Mouse (Mus musculus): ENCODE results near the gene C2cd4b. TPM values are rescaled to one million over a fixed set of nuclear protein-coding genes. Genes with fewer than 3 reads are reported as not detected.
"Not testable (repeated sequence)": the region's sequence is repeated elsewhere in the genome, so short reads cannot be mapped to it uniquely, and the experiment has no call there.

The C2cd4b gene
- polyA plus RNA-seq, 1 experiment: not detected

DNA sequence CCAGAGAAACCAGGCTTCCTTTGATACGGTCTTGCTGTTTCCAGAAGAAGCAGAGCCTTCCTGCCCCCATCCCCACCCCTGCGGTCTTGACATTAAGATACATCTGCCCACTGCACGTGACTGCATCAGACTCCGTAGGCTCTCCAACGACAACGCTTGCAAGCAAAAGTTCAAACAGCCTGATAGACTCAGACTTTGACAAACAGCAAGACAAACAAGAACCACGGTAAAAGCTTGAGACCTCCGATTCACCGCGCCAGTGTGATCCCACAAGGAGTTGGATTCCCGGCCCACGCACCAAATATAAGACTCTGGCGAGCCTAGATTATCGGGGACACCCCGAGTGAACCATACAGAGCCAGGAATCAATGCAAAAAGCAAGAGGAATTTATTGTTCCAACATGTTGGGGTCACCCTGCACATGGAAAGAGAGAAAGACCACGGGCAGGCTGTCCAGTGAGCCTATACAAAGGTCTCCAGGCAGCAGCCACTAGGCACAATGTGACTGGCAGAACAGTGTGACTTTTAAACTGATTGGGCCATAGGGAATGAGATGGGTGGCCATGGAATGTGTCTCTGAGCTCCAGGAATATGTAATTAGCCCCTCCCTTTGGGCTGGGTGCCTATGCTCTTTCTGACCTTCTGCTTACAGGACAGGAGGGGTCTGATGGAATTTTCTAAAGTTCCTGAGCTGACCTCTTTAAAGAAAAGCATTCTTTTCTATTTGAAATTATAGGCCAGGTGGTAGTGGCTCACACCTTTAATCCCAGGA is 5.6 kb upstream of the C2cd4b start:
- no peaks in the 10 kb centered on the region for H3K36me3 ChIP-seq (ENCODE audit: control insufficient read depth, insufficient read depth)
- no peak overlapping the region for H3K4me3 ChIP-seq (ENCODE audit: insufficient read depth, poor library complexity, severe bottlenecking)
- no peak overlapping the region for H3ac ChIP-seq (ENCODE audit: control insufficient read depth, insufficient read length, low read depth)
- no peaks in the 10 kb centered on the region for H3K79me2 ChIP-seq (ENCODE audit: control insufficient read depth, insufficient read depth)
- no peaks in the 10 kb centered on the region for H3K79me3 ChIP-seq (ENCODE audit: low read depth)
- peaks cover 20% of the 10 kb centered on the region for H3K27me3 ChIP-seq (ENCODE audit: control insufficient read depth, insufficient read depth, insufficient read length)
- TF ChIP-seq FOSL1 (IDR thresholded peaks at IDR 0.05; ENCODE audit: insufficient read depth, low read length, poor library complexity, severe bottlenecking) (no peak), MYOG (IDR thresholded peaks at IDR 0.05; ENCODE audit: control insufficient read depth, extremely low read depth, insufficient read length) (no peak), CEBPB (IDR thresholded peaks at IDR 0.05; ENCODE audit: low read depth) (no peak), CTCF (IDR thresholded peaks at IDR 0.05; ENCODE audit: control insufficient read depth, insufficient read depth, insufficient read length) (no peak), USF1 (IDR thresholded peaks at IDR 0.05; ENCODE audit: low read depth) (no peak)

DNA sequence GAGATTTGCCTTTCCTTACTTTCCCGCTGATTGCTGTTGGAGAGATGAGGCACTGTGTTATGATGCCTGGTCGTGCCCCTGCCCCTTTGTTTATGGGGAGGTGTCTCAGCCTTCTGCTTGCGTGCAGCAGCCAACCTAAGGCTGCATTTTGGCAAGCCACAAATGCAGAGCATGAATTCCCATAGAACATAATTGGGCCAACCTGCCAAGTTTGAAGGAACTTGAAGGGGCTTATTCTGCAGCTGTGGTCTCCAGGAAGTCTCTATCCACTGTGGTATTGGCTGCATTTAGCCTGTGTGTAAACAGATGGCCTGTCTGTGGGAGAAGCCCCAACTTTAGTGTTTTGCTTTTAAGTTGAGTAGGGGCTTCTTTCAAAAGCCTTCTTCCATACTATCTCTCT is 4.5 kb upstream of the C2cd4b start:
- Histone ChIP-seq H3K79me3 (ENCODE audit: low read depth) (no peaks in the 10 kb centered on the region), H3K79me2 (ENCODE audit: control insufficient read depth, insufficient read depth) (no peaks in the 10 kb centered on the region)
- TF ChIP-seq FOSL1 (IDR thresholded peaks at IDR 0.05; ENCODE audit: insufficient read depth, low read length, poor library complexity, severe bottlenecking) (no peak), MYOD1 (IDR thresholded peaks at IDR 0.05; ENCODE audit: control insufficient read depth, insufficient read length, low read depth) (no peak), CTCF (IDR thresholded peaks at IDR 0.05; ENCODE audit: control insufficient read depth, insufficient read depth, insufficient read length) (no peak), MAX (IDR thresholded peaks at IDR 0.05) (no peak), USF1 (IDR thresholded peaks at IDR 0.05; ENCODE audit: low read depth) (no peak), MYOG (IDR thresholded peaks at IDR 0.05; ENCODE audit: control insufficient read depth, extremely low read depth, insufficient read length) (no peak), CEBPB (IDR thresholded peaks at IDR 0.05; ENCODE audit: low read depth) (no peak)

DNA sequence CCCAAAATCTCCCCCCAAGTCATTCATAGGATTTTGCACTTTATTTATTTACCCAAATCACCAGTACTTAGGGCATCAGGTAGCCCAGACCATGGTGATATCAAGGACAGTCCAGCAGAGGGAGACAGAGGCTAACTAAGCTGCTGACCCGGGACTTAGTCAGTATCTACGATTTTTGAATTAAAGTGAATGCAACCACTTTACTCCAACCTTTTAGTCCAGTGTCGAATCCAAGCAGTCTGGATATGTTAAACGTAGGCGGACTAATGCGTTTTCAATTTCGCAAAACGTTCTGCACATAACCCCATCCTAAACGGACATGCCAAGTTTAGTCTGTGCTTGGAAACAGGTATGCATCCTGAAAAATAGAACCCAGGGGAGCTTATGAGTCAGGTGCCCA is 551 bp upstream of the C2cd4b start:
- no peak overlapping the region for H3K4me3 ChIP-seq (ENCODE audit: insufficient read depth, poor library complexity, severe bottlenecking)
- no peaks in the 10 kb centered on the region for H3K79me2 ChIP-seq (ENCODE audit: control insufficient read depth, insufficient read depth)
- peaks cover 46% of the 10 kb centered on the region for H3K27me3 ChIP-seq (ENCODE audit: control insufficient read depth, insufficient read depth, insufficient read length)

More for the DNA sequence above, 4.5 kb upstream of the C2cd4b start:
- Histone ChIP-seq H3K27me3 (ENCODE audit: control insufficient read depth, insufficient read depth, insufficient read length) (peaks cover 29% of the 10 kb centered on the region), H3ac (ENCODE audit: control insufficient read depth, insufficient read length, low read depth) (no peak overlapping the region), H3K4me3 (ENCODE audit: insufficient read depth, poor library complexity, severe bottlenecking) (no peak overlapping the region), H3K36me3 (ENCODE audit: control insufficient read depth, insufficient read depth) (no peaks in the 10 kb centered on the region)

DNA sequence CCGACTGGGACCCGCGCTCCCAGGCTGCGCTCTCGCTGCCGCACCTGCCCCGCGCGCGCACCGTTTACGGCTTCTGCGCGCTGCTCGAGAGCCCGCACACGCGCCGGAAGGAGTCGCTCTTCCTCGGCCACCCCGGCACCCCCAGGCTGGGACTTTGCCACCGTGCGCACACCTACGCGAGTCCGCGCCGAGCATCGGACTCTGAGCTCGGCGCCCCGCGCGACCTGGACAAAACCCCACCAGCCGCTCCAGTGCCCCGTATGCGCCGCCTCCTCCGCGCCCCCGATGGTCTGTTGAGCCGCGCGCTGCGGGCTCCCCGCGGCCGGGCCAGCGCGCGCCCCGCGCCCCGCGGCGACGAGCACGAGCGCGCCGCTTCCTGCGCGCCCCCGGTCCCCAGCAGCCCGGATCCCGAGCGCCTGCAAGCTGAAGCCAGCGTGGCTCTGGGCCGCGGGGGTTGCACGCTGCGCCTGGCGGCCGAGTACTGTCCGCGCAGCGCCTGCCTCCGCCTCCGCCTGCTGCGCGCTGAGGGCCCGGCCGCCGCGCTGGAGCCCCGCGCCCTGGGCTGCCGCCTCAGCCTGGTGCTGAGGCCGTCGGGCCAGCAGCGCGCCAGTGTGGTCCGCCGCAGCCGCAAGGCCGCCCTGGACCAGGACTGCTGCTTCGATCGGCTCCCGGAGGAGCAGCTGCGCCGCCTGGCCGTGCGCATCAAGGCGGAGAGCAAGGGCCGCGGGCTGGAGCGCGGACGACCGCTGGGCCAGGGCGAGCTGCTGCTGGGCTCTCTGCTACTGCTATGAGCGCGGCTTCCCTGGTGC is 923 bp downstream of the C2cd4b start:
- H3K27me3 ChIP-seq (ENCODE audit: control insufficient read depth, insufficient read depth, insufficient read length): peaks cover 48% of the 10 kb centered on the region
- not testable (repeated sequence) for H3K79me2 ChIP-seq (ENCODE audit: control insufficient read depth, insufficient read depth); H3K4me3 ChIP-seq (ENCODE audit: insufficient read depth, poor library complexity, severe bottlenecking); H3K36me3 ChIP-seq (ENCODE audit: control insufficient read depth, insufficient read depth); H3ac ChIP-seq (ENCODE audit: control insufficient read depth, insufficient read length, low read depth); H3K79me3 ChIP-seq (ENCODE audit: low read depth)

More for the DNA sequence above, 551 bp upstream of the C2cd4b start:
- Histone ChIP-seq H3K36me3 (ENCODE audit: control insufficient read depth, insufficient read depth) (no peaks in the 10 kb centered on the region), H3K79me3 (ENCODE audit: low read depth) (no peaks in the 10 kb centered on the region), H3ac (ENCODE audit: control insufficient read depth, insufficient read length, low read depth) (no peak overlapping the region)
- TF ChIP-seq MYOD1 (IDR thresholded peaks at IDR 0.05; ENCODE audit: control insufficient read depth, insufficient read length, low read depth): no peak
- peak; percentile 33 for TF ChIP-seq CTCF (IDR thresholded peaks at IDR 0.05; ENCODE audit: control insufficient read depth, insufficient read depth, insufficient read length)

DNA sequence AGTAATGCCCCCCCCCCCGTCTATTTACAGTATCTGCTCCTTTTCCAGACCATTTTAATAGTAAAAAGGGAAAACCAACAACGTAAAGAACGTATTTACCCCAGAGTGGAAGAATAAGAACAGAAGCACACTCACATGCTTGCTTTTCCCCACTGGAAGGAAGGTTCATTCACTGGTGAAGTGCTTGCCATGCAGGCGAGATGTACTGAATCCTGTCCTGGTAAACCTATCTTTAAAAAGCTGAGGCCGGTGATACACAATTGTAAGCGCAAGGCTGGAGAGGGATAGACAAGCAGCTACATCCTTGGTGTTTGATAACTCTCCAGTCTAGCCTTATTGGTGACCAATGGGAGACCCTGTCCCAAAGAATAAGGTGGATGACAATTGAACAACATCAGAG is 1.8 kb downstream of the C2cd4b start:
- H3K36me3 ChIP-seq (ENCODE audit: control insufficient read depth, insufficient read depth): no peaks in the 10 kb centered on the region
- H3K79me2 ChIP-seq (ENCODE audit: control insufficient read depth, insufficient read depth): no peaks in the 10 kb centered on the region
- no peak overlapping the region for H3K4me3 ChIP-seq (ENCODE audit: insufficient read depth, poor library complexity, severe bottlenecking)
- TF ChIP-seq CTCF (IDR thresholded peaks at IDR 0.05; ENCODE audit: control insufficient read depth, insufficient read depth, insufficient read length) (no peak), FOSL1 (IDR thresholded peaks at IDR 0.05; ENCODE audit: insufficient read depth, low read length, poor library complexity, severe bottlenecking) (no peak), MYOG (IDR thresholded peaks at IDR 0.05; ENCODE audit: control insufficient read depth, extremely low read depth, insufficient read length) (no peak), MAX (IDR thresholded peaks at IDR 0.05) (no peak), USF1 (IDR thresholded peaks at IDR 0.05; ENCODE audit: low read depth) (no peak), CEBPB (IDR thresholded peaks at IDR 0.05; ENCODE audit: low read depth) (no peak)
- peaks cover 52% of the 10 kb centered on the region for H3K27me3 ChIP-seq (ENCODE audit: control insufficient read depth, insufficient read depth, insufficient read length)
- no peaks in the 10 kb centered on the region for H3K79me3 ChIP-seq (ENCODE audit: low read depth)
- H3ac ChIP-seq (ENCODE audit: control insufficient read depth, insufficient read length, low read depth): no peak overlapping the region

DNA sequence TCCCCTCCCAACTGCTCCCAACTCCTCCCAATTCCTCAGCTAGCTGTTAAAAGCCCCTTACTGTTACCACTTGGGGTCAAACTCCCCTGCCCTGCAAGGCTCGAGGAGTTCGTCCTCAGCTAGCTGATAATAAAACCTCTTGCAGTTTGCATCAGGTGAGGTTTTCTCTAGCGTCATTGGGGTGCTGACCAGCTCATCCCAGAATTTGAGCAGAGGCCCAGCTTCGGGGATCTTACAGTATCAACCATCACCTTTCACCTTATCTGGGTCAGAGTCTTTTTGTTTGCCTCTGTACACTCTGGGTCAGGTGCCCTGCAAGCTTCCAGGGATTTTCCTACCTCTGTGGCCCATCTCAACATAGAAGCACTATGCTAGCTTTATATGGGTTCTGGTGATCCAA is 4.1 kb downstream of the C2cd4b start:
- Histone ChIP-seq H3K4me3 (ENCODE audit: insufficient read depth, poor library complexity, severe bottlenecking) (no peak overlapping the region), H3K36me3 (ENCODE audit: control insufficient read depth, insufficient read depth) (no peaks in the 10 kb centered on the region), H3ac (ENCODE audit: control insufficient read depth, insufficient read length, low read depth) (no peak overlapping the region), H3K27me3 (ENCODE audit: control insufficient read depth, insufficient read depth, insufficient read length) (peaks cover 56% of the 10 kb centered on the region), H3K79me2 (ENCODE audit: control insufficient read depth, insufficient read depth) (no peaks in the 10 kb centered on the region), H3K79me3 (ENCODE audit: low read depth) (no peaks in the 10 kb centered on the region)
- TF ChIP-seq USF1 (IDR thresholded peaks at IDR 0.05; ENCODE audit: low read depth) (no peak), MYOG (IDR thresholded peaks at IDR 0.05; ENCODE audit: control insufficient read depth, extremely low read depth, insufficient read length) (no peak), MYOD1 (IDR thresholded peaks at IDR 0.05; ENCODE audit: control insufficient read depth, insufficient read length, low read depth) (no peak), FOSL1 (IDR thresholded peaks at IDR 0.05; ENCODE audit: insufficient read depth, low read length, poor library complexity, severe bottlenecking) (no peak), CEBPB (IDR thresholded peaks at IDR 0.05; ENCODE audit: low read depth) (no peak), CTCF (IDR thresholded peaks at IDR 0.05; ENCODE audit: control insufficient read depth, insufficient read depth, insufficient read length) (no peak)
